Mouse (Mus musculus) neural tube, embryonic 12.5 days (tissue): Measurements from ENCODE around the gene Bckdha. TPM values are rescaled to one million over a fixed set of nuclear protein-coding genes. Genes with fewer than 3 reads are reported as not detected.

ENCODE experiments used
- ATAC-seq: fragments of 200-750 bp; cut with Nextera tagmentation; 2 replicates; pipeline ENCODE4 v1.8.0; 2017; ENCODE audit warnings: low read depth, mild to moderate bottlenecking, moderate TSS enrichment, moderate library complexity; ENCODE audit not compliant: low FRiP score
- H3K27ac ChIP-seq: fragments of 300-500 bp; sonication (generic); 2 replicates; pipeline ENCODE4 v1.5.1; 2016
- H3K27me3 ChIP-seq: fragments of 300-500 bp; sonication (generic); replicated peaks from 2 replicates; pipeline ENCODE4 v1.6.1; 2016; ENCODE audit warnings: mild to moderate bottlenecking
- H3K36me3 ChIP-seq: fragments of 300-500 bp; sonication (generic); 2 replicates; pipeline ENCODE4 v1.6.1; 2016; ENCODE audit warnings: mild to moderate bottlenecking
- H3K4me1 ChIP-seq: fragments of 300-500 bp; sonication (generic); 2 replicates; pipeline ENCODE4 v1.6.1; 2016
- H3K4me2 ChIP-seq: fragments of 300-500 bp; sonication (generic); replicated peaks from 2 replicates; pipeline ENCODE4 v1.6.1; 2016; ENCODE audit warnings: mild to moderate bottlenecking
- H3K4me3 ChIP-seq: fragments of 300-500 bp; sonication (generic); 2 replicates; pipeline ENCODE4 v1.5.1; 2016
- H3K9ac ChIP-seq: fragments of 300-500 bp; sonication (generic); 2 replicates; pipeline ENCODE4 v1.6.1; 2016; ENCODE audit warnings: mild to moderate bottlenecking
- H3K9me3 ChIP-seq: fragments of 300-500 bp; sonication (generic); 2 replicates; pipeline ENCODE4 v1.6.1; 2016; ENCODE audit warnings: mild to moderate bottlenecking
- WGBS: fragments of 180-500 bp; shearing (Covaris S2); methylation state at CpG from one replicate; pipeline ENCODE4 v1.1.7; 2016; 5-methylcytosine and 5-hydroxymethylcytosine counted together
- polyA plus RNA-seq: library from polyadenylated mRNA; unstranded; fragments of >200 nt; fragmentation: Nextera tagmentation; extraction: Ambion mirVana; gene quantifications from 2 replicates; pipeline ENCODE4 v1.2.1, GENCODE M21; 2016

Bckdha gene
- polyA plus RNA-seq = 48.3 and 48.4 TPM in 2 replicates

DNA sequence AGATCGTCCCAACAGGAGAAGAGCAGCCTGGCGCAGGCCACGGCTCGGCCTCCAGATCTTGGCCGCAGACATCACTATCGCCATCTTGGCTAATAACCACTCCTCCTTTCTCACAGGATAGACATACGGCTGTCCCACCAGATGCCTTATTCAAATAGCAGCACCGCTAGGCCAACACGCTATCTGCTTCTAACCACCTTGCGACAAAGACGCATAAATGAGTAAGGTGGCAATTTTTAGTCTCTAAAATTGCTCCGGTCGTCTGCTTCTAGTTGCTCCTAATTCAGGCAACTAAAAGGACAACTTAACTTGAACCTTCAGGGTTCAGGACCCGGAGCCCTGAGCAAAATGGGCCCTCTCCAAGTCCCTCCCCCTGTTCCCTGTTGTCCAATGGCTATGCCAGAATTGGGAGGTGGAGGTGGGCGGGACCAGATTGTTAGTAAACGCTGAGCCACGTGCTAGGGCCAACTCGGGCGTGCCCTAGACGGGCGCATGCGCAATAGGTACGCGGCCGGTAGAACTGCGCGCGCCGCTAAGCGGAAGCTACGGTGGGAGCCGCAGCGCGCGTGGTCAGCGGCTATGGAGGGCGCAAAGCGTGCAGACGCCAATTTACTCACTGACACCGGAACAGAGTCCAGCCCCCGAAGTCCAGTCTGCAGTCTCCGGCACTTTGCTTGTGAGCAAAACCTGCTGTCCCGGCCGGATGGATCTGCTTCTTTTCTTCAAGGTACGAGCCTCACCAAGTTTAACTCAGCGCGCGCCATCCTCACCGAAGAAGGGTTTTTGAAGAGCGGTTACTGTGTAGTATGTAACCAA lies at the start of gene Bckdha, which contains the start of gene Exosc5:
Gene Bckdha (minus strand): TSS at position 325 of the 816 bp plus-strand sequence.
Gene Exosc5 (plus strand): TSS at position 508 of the 816 bp plus-strand sequence.
- peak; percentile 98 for ATAC-seq
- under 1% methylated on average over 50 of the region's 50 CpGs for WGBS
- H3K9ac ChIP-seq = peak within 1 kb of the TSS; percentile 58

DNA sequence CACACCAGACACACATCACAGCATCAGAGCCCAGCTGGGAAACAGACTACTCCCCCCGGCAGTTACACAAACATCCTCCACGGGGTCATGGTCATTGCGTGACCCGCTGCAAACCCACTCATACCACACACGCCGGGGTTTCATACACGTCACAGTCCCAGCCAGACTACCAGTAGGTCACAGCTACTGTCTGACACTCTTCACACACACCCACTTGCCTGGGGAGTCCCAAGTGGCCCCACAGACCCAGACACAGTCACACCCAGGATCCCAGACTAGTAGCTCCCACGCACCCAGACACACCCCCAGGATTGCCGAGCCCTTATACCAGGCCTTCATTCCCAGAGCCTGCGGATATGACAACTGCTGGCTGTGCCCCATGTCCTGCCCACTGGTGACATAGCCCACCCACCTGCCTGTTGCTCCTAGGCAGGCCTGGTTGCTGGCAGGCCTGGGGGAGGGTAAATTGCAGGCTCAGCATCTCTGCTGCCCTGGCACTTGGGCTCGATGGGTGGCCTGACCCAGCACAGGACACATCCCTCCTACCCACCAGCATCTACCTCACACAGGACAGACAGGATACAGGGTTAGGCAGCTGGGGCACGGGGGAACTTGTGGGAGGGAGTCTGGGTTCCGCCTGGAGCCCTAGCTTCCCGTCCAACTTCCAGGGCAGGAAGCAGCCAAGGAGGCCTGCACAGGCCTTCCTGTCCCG lies 49.0 kb upstream of the Bckdha start:
- Histone ChIP-seq H3K4me2 (no peak overlapping the region), H3K9me3 (no peaks in the 10 kb centered on the region), H3K36me3 (peaks cover 6% of the 10 kb centered on the region), H3K27ac (no peak overlapping the region), H3K4me3 (no peak overlapping the region), H3K9ac (no peak overlapping the region), H3K4me1 (peaks cover 46% of the 10 kb centered on the region), H3K27me3 (peaks cover 4% of the 10 kb centered on the region)
- WGBS = 60% methylated on average over 15 of the region's 15 CpGs
- ATAC-seq = no peak

More for the DNA sequence above, at the start of gene Bckdha, which contains the start of gene Exosc5:
- H3K27ac ChIP-seq = no peak within 1 kb of the TSS
- no peaks in the 10 kb centered on the region for H3K27me3 ChIP-seq
- peak within 1 kb of the TSS; percentile 65 for H3K4me3 ChIP-seq
- no peaks in the 10 kb centered on the region for H3K9me3 ChIP-seq
- H3K36me3 ChIP-seq = peaks cover 13% of the 10 kb centered on the region
- peak within 1 kb of the TSS; percentile 82 for H3K4me2 ChIP-seq
- H3K4me1 ChIP-seq = peaks cover 9% of the 10 kb centered on the region; the same call in 1 of the 2 replicates

DNA sequence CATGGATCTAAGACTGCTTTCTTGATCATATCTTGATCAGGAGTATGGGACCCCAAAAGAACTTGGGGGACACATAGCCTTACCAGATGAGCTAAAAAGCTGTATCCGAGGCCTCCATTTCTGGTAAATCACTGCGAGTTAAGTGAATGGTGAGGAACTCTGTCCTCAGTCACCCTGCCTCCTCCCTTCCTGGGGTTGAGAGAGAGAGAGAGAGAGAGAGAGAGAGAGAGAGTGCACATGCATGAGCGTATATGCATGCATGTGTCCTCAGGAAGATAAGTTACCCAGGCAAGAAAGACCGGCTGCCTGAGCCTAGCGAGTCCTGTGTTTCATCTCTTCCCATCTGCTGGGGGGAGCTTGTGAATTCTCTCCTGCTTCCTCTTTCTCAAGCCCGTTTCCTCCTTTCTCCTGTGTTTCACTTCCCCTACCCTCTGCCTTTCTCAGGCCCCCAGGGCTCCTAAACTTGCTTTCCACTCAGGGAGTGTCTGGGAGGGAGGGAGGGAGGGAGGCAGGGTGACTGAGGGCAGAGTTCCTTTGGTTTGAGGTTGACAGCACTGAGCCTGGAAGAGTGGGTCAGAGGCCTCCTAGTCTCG lies 47.9 kb upstream of the Bckdha start:
- WGBS = 62% methylated on average over 7 of the region's 7 CpGs
- Histone ChIP-seq H3K4me3 (no peak overlapping the region), H3K4me2 (no peak overlapping the region), H3K9me3 (no peaks in the 10 kb centered on the region), H3K36me3 (no peaks in the 10 kb centered on the region), H3K27me3 (peaks cover 4% of the 10 kb centered on the region), H3K27ac (no peak overlapping the region), H3K9ac (no peak overlapping the region), H3K4me1 (peaks cover 36% of the 10 kb centered on the region)
- ATAC-seq = no peak

DNA sequence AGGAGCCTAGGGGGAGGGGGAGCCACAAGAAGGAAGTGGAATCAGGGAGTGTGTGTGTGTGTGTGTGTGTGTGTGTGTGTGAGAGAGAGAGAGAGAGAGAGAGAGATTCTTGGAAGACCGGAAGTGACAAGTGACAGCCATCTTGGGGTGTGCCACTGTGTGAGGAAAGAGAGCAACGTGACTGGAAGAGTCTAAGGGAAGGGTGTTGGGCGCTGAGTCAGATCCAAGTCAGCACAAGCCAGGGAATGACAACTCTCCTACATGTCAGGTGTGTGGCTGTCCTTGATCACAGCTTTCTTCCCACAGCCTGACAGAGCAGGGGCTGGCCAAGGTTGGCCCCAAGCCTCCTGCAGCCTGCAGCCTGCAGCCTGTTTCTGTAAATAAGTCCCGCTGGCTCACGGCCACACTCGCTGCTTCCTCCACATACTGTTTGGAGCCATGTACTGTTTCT lies 47.0 kb upstream of the Bckdha start:
- Histone ChIP-seq H3K4me1 (peaks cover 28% of the 10 kb centered on the region), H3K9me3 (no peaks in the 10 kb centered on the region; the same call in 1 of the 2 replicates), H3K27ac (no peak overlapping the region), H3K27me3 (peaks cover 4% of the 10 kb centered on the region), H3K4me3 (no peak overlapping the region), H3K36me3 (no peaks in the 10 kb centered on the region), H3K9ac (no peak overlapping the region), H3K4me2 (no peak overlapping the region)
- ATAC-seq = no peak
- WGBS = 64% methylated on average over 6 of the region's 6 CpGs

DNA sequence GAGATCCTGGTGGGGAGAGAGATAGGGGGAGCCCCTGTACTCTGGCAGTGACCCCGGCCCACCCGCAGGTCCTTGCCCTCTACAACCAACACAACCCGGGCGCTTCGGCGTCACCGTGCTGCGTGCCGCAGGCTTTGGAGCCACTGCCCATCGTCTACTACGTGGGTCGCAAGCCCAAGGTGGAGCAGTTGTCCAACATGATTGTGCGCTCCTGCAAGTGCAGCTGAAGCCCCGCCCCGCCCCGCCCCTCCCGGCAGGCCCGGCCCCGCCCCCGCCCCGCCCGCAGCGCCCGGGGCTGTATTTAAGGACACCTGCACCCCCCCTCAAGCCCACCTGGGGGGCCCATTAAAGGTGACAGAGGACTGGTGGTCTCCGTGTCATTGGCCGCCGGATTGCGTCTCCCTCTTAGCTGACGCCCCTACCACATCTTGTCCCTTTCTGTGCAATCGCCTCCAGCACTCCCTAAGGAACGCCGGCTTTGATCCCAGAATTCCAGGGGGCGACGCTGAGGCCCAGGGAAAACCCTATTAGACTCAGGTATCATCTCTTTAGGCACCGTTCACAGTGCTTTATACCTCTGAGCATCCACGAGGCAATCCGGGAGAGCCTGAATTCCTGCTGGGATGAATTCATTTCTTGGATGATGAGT lies 46.1 kb upstream of the Bckdha start:
- Histone ChIP-seq H3K9ac (peak overlapping the region; percentile 45; the same call in 1 of the 2 replicates), H3K27ac (no peak overlapping the region), H3K4me3 (peak overlapping the region; percentile 33), H3K27me3 (peaks cover 4% of the 10 kb centered on the region), H3K36me3 (no peaks in the 10 kb centered on the region), H3K9me3 (no peaks in the 10 kb centered on the region; the same call in 1 of the 2 replicates), H3K4me1 (peaks cover 18% of the 10 kb centered on the region), H3K4me2 (peak overlapping the region; percentile 68)
- 2% methylated on average over 33 of the region's 37 CpGs for WGBS
- peak; percentile 51; the same call in 1 of the 2 replicates for ATAC-seq

DNA sequence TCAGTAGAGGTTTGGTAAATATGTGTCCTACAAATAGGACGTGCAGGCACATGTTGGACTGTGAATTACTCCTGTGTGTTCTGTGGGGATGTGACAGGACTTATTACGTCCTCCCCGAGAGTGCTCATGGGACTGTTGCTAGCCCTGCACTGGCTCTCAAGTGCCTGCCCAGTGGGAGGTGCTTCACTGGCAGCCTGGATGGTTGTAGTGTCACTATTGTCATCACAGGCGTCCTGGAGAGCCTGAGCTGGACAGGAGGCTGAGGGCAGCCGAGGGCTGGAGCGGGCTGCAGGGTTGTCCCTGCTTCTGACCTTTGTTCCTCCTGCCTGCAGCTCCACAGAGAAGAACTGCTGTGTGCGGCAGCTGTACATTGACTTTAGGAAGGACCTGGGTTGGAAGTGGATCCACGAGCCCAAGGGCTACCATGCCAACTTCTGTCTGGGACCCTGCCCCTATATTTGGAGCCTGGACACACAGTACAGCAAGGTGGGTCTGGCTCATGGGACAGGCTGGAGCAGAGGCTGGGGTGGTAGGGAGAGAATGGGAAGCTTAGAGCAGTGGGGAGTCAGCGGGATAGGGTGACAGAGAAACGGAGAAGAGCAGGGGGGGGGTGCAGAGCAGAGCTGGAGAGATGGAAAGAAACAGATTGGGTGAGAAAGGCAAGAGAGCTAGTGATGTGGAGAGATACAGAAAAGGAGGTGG lies 45.2 kb upstream of the Bckdha start:
- 19% methylated on average over 10 of the region's 10 CpGs for WGBS
- H3K4me2 ChIP-seq = peak overlapping the region; percentile 68
- peaks cover 17% of the 10 kb centered on the region for H3K4me1 ChIP-seq
- H3K9me3 ChIP-seq = no peaks in the 10 kb centered on the region; the same call in 1 of the 2 replicates
- peaks cover 4% of the 10 kb centered on the region for H3K27me3 ChIP-seq
- H3K36me3 ChIP-seq = no peaks in the 10 kb centered on the region
- no peak overlapping the region for H3K27ac ChIP-seq
- H3K4me3 ChIP-seq = peak overlapping the region; percentile 0; the same call in 1 of the 2 replicates
- 0 out of 2 replicates have a peak, but pooled peaks have one; percentile 23 for ATAC-seq
- no peak overlapping the region for H3K9ac ChIP-seq

DNA sequence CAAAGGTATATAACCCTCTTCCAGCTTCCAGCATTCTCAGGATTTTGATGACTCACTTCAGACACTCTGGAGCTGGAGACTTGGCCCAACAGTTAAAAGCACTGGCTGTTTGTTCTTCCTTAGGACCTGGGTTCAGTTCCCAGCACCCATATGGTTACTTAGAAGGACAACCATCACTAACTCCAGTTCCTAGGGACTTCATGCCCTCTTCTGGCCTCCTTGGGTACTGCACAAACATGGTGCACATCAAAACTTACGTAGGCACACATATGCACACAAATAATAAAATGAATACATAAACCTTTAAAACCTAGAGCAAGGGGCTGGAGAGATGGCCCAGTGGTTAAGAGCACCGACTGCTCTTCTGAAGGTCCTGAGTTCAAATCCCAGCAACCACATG lies 43.6 kb upstream of the Bckdha start:
- Histone ChIP-seq H3K36me3 (no peaks in the 10 kb centered on the region), H3K9me3 (no peaks in the 10 kb centered on the region; the same call in 1 of the 2 replicates), H3K9ac (no peak overlapping the region), H3K4me2 (no peak overlapping the region), H3K27me3 (peaks cover 4% of the 10 kb centered on the region), H3K4me3 (no peak overlapping the region), H3K27ac (no peak overlapping the region), H3K4me1 (peaks cover 17% of the 10 kb centered on the region)
- 98% methylated on average over 2 of the region's 2 CpGs for WGBS
- ATAC-seq = no peak

DNA sequence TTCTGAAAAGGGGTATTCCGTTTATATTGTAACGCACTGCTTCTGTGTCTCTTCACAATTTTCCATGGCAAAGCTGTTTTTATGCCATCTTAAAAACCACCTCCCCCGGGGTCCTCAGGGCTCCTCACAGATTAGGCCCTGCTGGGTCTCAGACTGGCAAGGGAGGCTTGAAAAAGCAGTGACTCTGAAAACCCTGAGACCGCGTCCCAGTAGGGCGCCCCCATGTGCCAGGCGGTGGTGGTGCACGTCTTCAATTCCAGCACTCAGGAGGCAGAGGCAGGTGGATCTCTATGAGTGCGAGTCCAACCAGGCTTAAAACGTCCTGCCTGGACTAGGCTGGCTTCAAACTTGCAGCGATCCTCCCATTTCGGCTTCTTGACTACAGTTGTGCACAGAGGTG lies 42.0 kb upstream of the Bckdha start:
- H3K9me3 ChIP-seq = no peaks in the 10 kb centered on the region; the same call in 1 of the 2 replicates
- H3K36me3 ChIP-seq = no peaks in the 10 kb centered on the region
- peaks cover 17% of the 10 kb centered on the region for H3K4me1 ChIP-seq
- H3K27me3 ChIP-seq = peaks cover 4% of the 10 kb centered on the region
- no peak overlapping the region for H3K4me2 ChIP-seq
- 76% methylated on average over 12 of the region's 12 CpGs for WGBS
- no peak overlapping the region for H3K27ac ChIP-seq
- H3K9ac ChIP-seq = no peak overlapping the region
- H3K4me3 ChIP-seq = no peak overlapping the region
- no peak for ATAC-seq

DNA sequence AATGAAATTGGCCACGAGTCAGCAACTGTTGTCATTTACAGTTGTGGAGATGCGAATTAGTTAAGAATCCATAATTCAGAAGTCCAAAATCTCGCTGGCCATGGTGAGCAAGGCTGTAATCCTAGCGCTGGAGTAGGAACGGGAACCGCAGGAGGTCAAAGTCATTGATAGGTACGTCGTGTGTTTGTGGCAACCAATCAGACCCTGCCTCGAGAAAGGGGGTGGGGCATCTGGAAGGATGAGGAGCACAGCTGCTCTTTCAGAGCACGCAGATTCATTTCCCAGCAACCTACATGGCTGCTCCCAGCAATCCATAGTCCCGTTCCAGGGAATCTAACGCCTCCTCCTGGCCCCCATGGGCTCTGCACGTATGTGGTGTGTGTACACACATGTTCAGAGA lies 41.1 kb upstream of the Bckdha start:
- Histone ChIP-seq H3K9ac (no peak overlapping the region), H3K27ac (no peak overlapping the region), H3K9me3 (no peaks in the 10 kb centered on the region; the same call in 1 of the 2 replicates), H3K4me2 (no peak overlapping the region), H3K4me1 (peaks cover 13% of the 10 kb centered on the region), H3K36me3 (no peaks in the 10 kb centered on the region), H3K4me3 (no peak overlapping the region), H3K27me3 (peaks cover 4% of the 10 kb centered on the region)
- no peak for ATAC-seq
- 51% methylated on average over 13 of the region's 13 CpGs for WGBS

DNA sequence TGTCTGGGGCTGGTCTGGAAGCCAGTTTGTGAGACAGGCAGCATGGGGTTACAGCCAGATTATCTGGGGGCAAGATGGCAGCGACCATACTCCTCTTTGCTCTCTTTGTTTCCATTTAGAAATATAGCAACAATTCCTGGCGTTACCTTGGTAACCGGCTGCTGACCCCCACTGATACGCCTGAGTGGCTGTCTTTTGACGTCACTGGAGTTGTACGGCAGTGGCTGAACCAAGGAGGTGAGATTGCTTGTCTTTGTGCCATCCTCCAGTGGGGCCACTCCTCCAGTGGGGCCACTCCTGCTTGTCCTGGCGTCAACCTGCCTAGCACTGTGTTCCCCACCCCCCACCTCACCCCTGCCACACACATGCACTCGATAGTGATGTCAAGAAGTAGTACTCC lies 35.3 kb upstream of the Bckdha start:
- no peak for ATAC-seq
- WGBS = 58% methylated on average over 8 of the region's 8 CpGs

DNA sequence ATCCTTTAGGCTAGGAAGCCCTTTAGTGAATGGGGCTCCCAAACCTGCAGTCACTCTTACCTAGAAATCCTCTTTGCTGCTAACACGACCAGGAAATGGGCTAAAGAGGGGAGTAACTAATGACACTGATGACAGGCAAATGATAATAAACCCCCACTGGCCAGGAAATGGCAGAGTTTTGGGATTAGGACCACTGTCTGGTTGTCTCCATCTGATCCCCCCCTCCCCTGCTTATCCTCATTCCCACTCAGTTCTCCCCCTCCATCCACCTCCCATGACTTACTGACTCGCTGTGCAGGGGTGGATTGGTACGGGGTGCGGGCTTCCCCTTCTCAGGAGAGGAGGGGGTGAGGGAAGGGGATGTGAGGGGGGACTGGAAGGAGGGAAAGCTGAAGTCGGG lies 31.3 kb upstream of the Bckdha start:
- Histone ChIP-seq H3K4me1 (peaks cover 32% of the 10 kb centered on the region), H3K9me3 (no peaks in the 10 kb centered on the region), H3K4me3 (no peak overlapping the region), H3K9ac (no peak overlapping the region), H3K36me3 (no peaks in the 10 kb centered on the region), H3K27ac (no peak overlapping the region), H3K4me2 (peak overlapping the region; percentile 79; the same call in 1 of the 2 replicates), H3K27me3 (peaks cover 65% of the 10 kb centered on the region)
- WGBS = 27% methylated on average over 5 of the region's 5 CpGs
- no peak for ATAC-seq

More for the DNA sequence above, 35.3 kb upstream of the Bckdha start:
- Histone ChIP-seq H3K4me1 (peaks cover 3% of the 10 kb centered on the region; the same call in 1 of the 2 replicates), H3K27me3 (peaks cover 24% of the 10 kb centered on the region), H3K9me3 (no peaks in the 10 kb centered on the region), H3K4me2 (no peak overlapping the region), H3K4me3 (no peak overlapping the region), H3K36me3 (no peaks in the 10 kb centered on the region), H3K27ac (no peak overlapping the region), H3K9ac (no peak overlapping the region)
